Mouse (Mus musculus) urinary bladder, adult 2 months (tissue): Measurements from ENCODE around the gene Akap13. TPM values are rescaled to one million over a fixed set of nuclear protein-coding genes. Genes with fewer than 3 reads are reported as not detected.
"Not testable (repeated sequence)": the region's sequence is repeated elsewhere in the genome, so short reads cannot be mapped to it uniquely, and the experiment has no call there.

ENCODE experiments used
- DNase-seq: peaks from one replicate; pipeline ENCODE4 v3.0.0; 2022; ENCODE audit warnings: low spot score
- polyA plus RNA-seq: library from polyadenylated mRNA; depleted of rRNA; stranded (reverse); fragments of >200 nt; gene quantifications from 2 replicates; pipeline ENCODE4 v1.2.3, GENCODE M21; 2012; rRNA removed

The Akap13 gene
- polyA plus RNA-seq, 1 experiment, result 27.1 TPM

- DNase-seq, result not testable (repeated sequence)
Observed at GRCm38 (mm10) chr7:75791092-75791837, 335.9 kb downstream of the Akap13 start.

GRCm38 (mm10) chr7:75793091-75793490 lies 337.8 kb downstream of the Akap13 start:
- no peak for DNase-seq

GRCm38 (mm10) chr7:75793654-75794335 lies 338.5 kb downstream of the Akap13 start:
- DNase-seq, result no peak

- DNase-seq, result no peak
Observed at GRCm38 (mm10) chr7:75795106-75795505, 339.8 kb downstream of the Akap13 start.

GRCm38 (mm10) chr7:75796474-75796873 lies 341.1 kb downstream of the Akap13 start:
- no peak for DNase-seq

- no peak for DNase-seq
Observed at GRCm38 (mm10) chr7:75800530-75800929, 345.2 kb downstream of the Akap13 start.

GRCm38 (mm10) chr7:75801022-75801421 lies 345.7 kb downstream of the Akap13 start:
- DNase-seq, result no peak

GRCm38 (mm10) chr7:75801621-75802358 lies 346.5 kb downstream of the Akap13 start:
- DNase-seq, result no peak

- DNase-seq, result no peak
Observed at GRCm38 (mm10) chr7:75802887-75803286, 347.6 kb downstream of the Akap13 start.

Other genes with a start within 250 kb of the Akap13 start
- gene Sv2b, start 146.3 kb upstream of the Akap13 start, polyA plus RNA-seq, result 3.9 and 5.5 TPM in 2 replicates